ENCODE assay signal across 8 mouse cellular contexts in the genomic region with DNA sequence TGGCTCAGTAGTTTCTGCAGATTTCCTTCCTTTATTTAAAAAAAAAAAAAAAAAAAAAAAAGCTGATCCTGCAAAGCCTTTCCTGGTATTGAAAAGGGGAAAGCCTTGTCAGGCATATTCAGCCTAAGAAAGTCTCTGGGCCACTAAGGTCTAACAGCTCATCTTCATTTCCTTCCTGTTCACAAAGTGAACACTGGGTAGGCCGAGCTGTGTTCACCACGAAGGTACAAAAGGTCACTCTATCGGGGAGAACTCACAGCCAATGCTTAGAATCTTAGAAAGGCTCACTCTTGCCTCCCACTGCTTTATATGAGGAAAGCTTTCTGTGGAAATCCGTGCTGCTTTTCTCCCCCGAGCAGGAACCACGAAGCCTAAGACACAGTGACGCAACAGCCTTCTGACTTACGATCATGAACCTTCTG. TPM values are rescaled to one million over a fixed set of nuclear protein-coding genes. Genes with fewer than 3 reads are reported as not detected.
DNase-seq lines count a peak whose midpoint lies in the region; ATAC-seq lines count a peak whose summit lies in the region.

No protein-coding gene starts in this region.

- ATAC-seq in limb, embryonic 12.5 days (ENCODE audit: insufficient number of reproducible peaks, insufficient read depth, low FRiP score, low TSS enrichment, low read depth), result no peak
- ATAC-seq in megakaryocyte, adult 5-6 weeks (ENCODE audit: poor library complexity, severe bottlenecking), result peak; percentile 75

- H3K4me3 ChIP-seq in limb, embryonic 12.5 days (replicated peaks), result no peak overlapping the region
- H3K4me3 ChIP-seq in limb, embryonic 10.5 days, result no peak overlapping the region
- no peak overlapping the region for H3K4me3 ChIP-seq in heart, embryonic 10.5 days

- H3K4me2 ChIP-seq in limb, embryonic 12.5 days, result no peak overlapping the region

- WGBS in limb, embryonic 12.5 days, result 75% methylated on average over 8 of the region's 8 CpGs
- WGBS in limb, embryonic 10.5 days, result 85% methylated on average over 8 of the region's 8 CpGs
- WGBS in heart, embryonic 10.5 days, result 74% methylated on average over 8 of the region's 8 CpGs

- no peak overlapping the region for H3K9ac ChIP-seq in limb, embryonic 12.5 days (replicated peaks)

- DNase-seq in limb, embryonic 10.5 days (ENCODE audit: low spot score), result no peak
- peak; percentile 53 for DNase-seq in heart, embryonic 10.5 days (ENCODE audit: low spot score)
- peak; percentile 58 for DNase-seq in kidney, adult 9 months
- no peak for DNase-seq in left cerebral cortex, postnatal 36 days (ENCODE audit: low spot score in 2 of 2)
- no peak for DNase-seq in gastrocnemius, postnatal 4 days (ENCODE audit: low spot score in 2 of 2)
- no peak for DNase-seq in cerebellum, adult 8-10 months

- H3K27ac ChIP-seq in limb, embryonic 12.5 days, result 0 out of 2 replicates have a peak overlapping the region, but pooled peaks have one; percentile 18
- H3K27ac ChIP-seq in limb, embryonic 10.5 days, result no peak overlapping the region
- no peak overlapping the region for H3K27ac ChIP-seq in heart, embryonic 10.5 days

- no peaks in the 10 kb centered on the region for H3K27me3 ChIP-seq in limb, embryonic 12.5 days
- no peaks in the 10 kb centered on the region for H3K27me3 ChIP-seq in limb, embryonic 10.5 days (ENCODE audit: low read depth, poor library complexity, severe bottlenecking)
- no peaks in the 10 kb centered on the region for H3K27me3 ChIP-seq in heart, embryonic 10.5 days (ENCODE audit: insufficient read depth, poor library complexity, severe bottlenecking)

- intact Hi-C loops in left cerebral cortex, postnatal 36 days (cut with DNase I), result loop anchor here (5.0 kb wide), 1 partner anchor 82 kb away; a partner anchor contains a TSS

- H3K9me3 ChIP-seq in limb, embryonic 12.5 days, result no peaks in the 10 kb centered on the region
- no peaks in the 10 kb centered on the region for H3K9me3 ChIP-seq in limb, embryonic 10.5 days (replicated peaks)
- H3K9me3 ChIP-seq in heart, embryonic 10.5 days, result no peaks in the 10 kb centered on the region

- no peaks in the 10 kb centered on the region for H3K4me1 ChIP-seq in limb, embryonic 12.5 days (replicated peaks)
- no peaks in the 10 kb centered on the region for H3K4me1 ChIP-seq in limb, embryonic 10.5 days
- peaks cover 15% of the 10 kb centered on the region for H3K4me1 ChIP-seq in heart, embryonic 10.5 days

- H3K36me3 ChIP-seq in limb, embryonic 12.5 days, result peaks cover 24% of the 10 kb centered on the region
- peaks cover 18% of the 10 kb centered on the region for H3K36me3 ChIP-seq in limb, embryonic 10.5 days
- no peaks in the 10 kb centered on the region for H3K36me3 ChIP-seq in heart, embryonic 10.5 days

RNA-seq across cellular contexts. Expression of a gene that starts 22.4 kb away (rescaled TPM):
- 45.6 and 48.6 TPM in 2 replicates for polyA plus RNA-seq in limb, embryonic 12.5 days (2016; fragmentation: Nextera tagmentation; extraction: Ambion mirVana)
- polyA plus RNA-seq in limb, embryonic 10.5 days (2016; fragmentation: Nextera tagmentation; extraction: Ambion mirVana), result 31.6 and 42.2 TPM in 2 replicates
- polyA plus RNA-seq in heart, embryonic 10.5 days (2016; fragmentation: Nextera tagmentation; extraction: Ambion mirVana), result 29.5 and 36.5 TPM in 2 replicates
- total RNA-seq in megakaryocyte, adult 5-6 weeks (2015), result 17.8 and 23.5 TPM in 2 replicates
- 30.9 and 36.7 TPM in 2 replicates for total RNA-seq in megakaryocyte, adult 5-6 weeks (2017)
- total RNA-seq in left cerebral cortex, postnatal 36 days (2021), result 100 to 1,000 TPM; 118 to 120 TPM
- 10 to 100 TPM; 36.1 to 37.3 TPM for total RNA-seq in gastrocnemius, postnatal 4 days (2021)

Comparison
In these comparisons a context has a peak if more than half of its experiments do, and no peak if none do; other contexts are left out.
1. DNase-seq: peak in heart, embryonic 10.5 days (single experiment) and kidney, adult 9 months (single experiment); none in limb, embryonic 10.5 days (single experiment), left cerebral cortex, postnatal 36 days (0 of 2), gastrocnemius, postnatal 4 days (0 of 2) and cerebellum, adult 8-10 months (single experiment).